Mouse (Mus musculus) CH12.LX (cell line): ENCODE results near the gene Mroh2a.

Experiments used
- CHD2 ChIP-seq: IDR thresholded peaks from 2 replicates; pipeline ENCODE4 v1.6.1; 2011; ENCODE audit warnings: low read length, improper control_type of control experiment
- CTCF ChIP-seq, 2 experiments: IDR thresholded peaks in 1 of 2; conservative IDR thresholded peaks in 1 of 2; 2 replicates each; pipeline ENCODE4 v1.5.1; 2011 to 2012; ENCODE audit warnings: low read depth in 2 of 2, low read length in 2 of 2, improper control_type of control experiment in 1 of 2, inconsistent platforms in 1 of 2, mild to moderate bottlenecking in 1 of 2, moderate library complexity in 1 of 2
- E2F4 ChIP-seq: IDR thresholded peaks from 2 replicates; pipeline ENCODE4 v1.6.1; 2011; ENCODE audit warnings: low read depth, low read length, improper control_type of control experiment; ENCODE audit not compliant: insufficient replicate concordance
- HCFC1 ChIP-seq: IDR thresholded peaks from 2 replicates; pipeline ENCODE4 v1.6.1; 2012; ENCODE audit warnings: low read depth, mild to moderate bottlenecking, inconsistent platforms, low read length, improper control_type of control experiment
- KAT2A ChIP-seq: IDR thresholded peaks from 2 replicates; pipeline ENCODE4 v1.6.1; 2012; ENCODE audit warnings: low read length, improper control_type of control experiment, inconsistent platforms; ENCODE audit not compliant: insufficient replicate concordance
- MAFK ChIP-seq: IDR thresholded peaks from 2 replicates; pipeline ENCODE4 v1.6.1; 2011; ENCODE audit warnings: low read length, improper control_type of control experiment; ENCODE audit not compliant: insufficient replicate concordance
- MAZ ChIP-seq: IDR thresholded peaks from 2 replicates; pipeline ENCODE4 v1.6.1; 2012; ENCODE audit warnings: low read depth, mild to moderate bottlenecking, inconsistent platforms, low read length, improper control_type of control experiment, moderate library complexity
- NELFE ChIP-seq: IDR thresholded peaks from 2 replicates; pipeline ENCODE4 v1.6.1; 2011; ENCODE audit warnings: low read depth, low read length, improper control_type of control experiment
- NRF1 ChIP-seq: IDR thresholded peaks from 2 replicates; pipeline ENCODE4 v1.6.1; 2014; ENCODE audit warnings: low read depth, mild to moderate bottlenecking, inconsistent platforms, low read length, improper control_type of control experiment, moderate library complexity
- POLR2A ChIP-seq: IDR thresholded peaks from 2 replicates; pipeline ENCODE4 v1.6.1; 2011; ENCODE audit warnings: low read depth, mild to moderate bottlenecking, improper control_type of control experiment, low read length
- SMC3 ChIP-seq: IDR thresholded peaks from 2 replicates; pipeline ENCODE4 v1.6.1; 2011; ENCODE audit warnings: low read depth, low read length, improper control_type of control experiment
- USF1 ChIP-seq: IDR thresholded peaks from 2 replicates; pipeline ENCODE4 v1.6.1; 2014; ENCODE audit warnings: low read depth, mild to moderate bottlenecking, inconsistent platforms, low read length, improper control_type of control experiment
- ZNF384 ChIP-seq: IDR thresholded peaks from 2 replicates; pipeline ENCODE4 v1.6.1; 2012; ENCODE audit warnings: low read depth, low read length, improper control_type of control experiment, inconsistent platforms

DNA sequence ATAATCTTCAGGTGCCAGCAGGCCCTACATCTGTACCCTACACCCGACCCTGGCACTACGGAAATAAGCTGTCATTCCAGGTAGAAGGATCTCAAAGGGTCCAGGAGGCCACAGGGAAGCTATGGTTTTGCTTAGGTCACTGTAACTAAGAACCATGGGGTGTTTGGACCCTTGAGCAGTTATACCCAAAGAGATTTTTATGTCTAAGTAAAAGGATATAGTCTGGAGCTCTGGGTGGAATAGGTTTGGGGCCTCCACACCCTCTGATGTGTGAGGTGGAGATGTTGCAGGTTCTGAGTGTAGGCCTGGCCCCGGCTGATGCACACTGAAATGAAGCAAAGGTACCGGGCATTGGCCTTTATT is 7.4 kb downstream of the Mroh2a start:
- TF ChIP-seq CTCF (conservative IDR thresholded peaks at IDR 0.05 in 1 of 2, IDR thresholded peaks at IDR 0.05 in 1 of 2; ENCODE audit: low read depth in 2 of 2, low read length in 2 of 2) (no peak), HCFC1 (no peak), POLR2A (no peak), SMC3 (no peak), KAT2A (no peak), USF1 (no peak), NRF1 (no peak), E2F4 (no peak), CHD2 (no peak), ZNF384 (no peak), NELFE (no peak), MAZ (no peak), MAFK (no peak)
